Mouse (Mus musculus) midbrain, embryonic 15.5 days (tissue): ENCODE measurements around the gene Thpo. TPM values are rescaled to one million over a fixed set of nuclear protein-coding genes. Genes with fewer than 3 reads are reported as not detected.
A peak's percentile ranks its signal among the peaks of the same experiment; 100 is the strongest.

Experiments used
- ATAC-seq: fragments of 200-750 bp; cut with Nextera tagmentation; replicated peaks from 2 replicates; pipeline ENCODE4 v1.8.0; 2017; ENCODE audit warnings: moderate TSS enrichment
- H3K27ac ChIP-seq: fragments of 300-500 bp; sonication (generic); 2 replicates; pipeline ENCODE4 v1.5.1; 2015; ENCODE audit warnings: mild to moderate bottlenecking, inconsistent platforms
- H3K27me3 ChIP-seq: fragments of 300-500 bp; sonication (generic); replicated peaks from 2 replicates; pipeline ENCODE4 v1.6.1; 2015; ENCODE audit warnings: inconsistent platforms
- H3K36me3 ChIP-seq: fragments of 300-500 bp; sonication (generic); replicated peaks from 2 replicates; pipeline ENCODE4 v1.6.1; 2015; ENCODE audit warnings: inconsistent platforms
- H3K4me1 ChIP-seq: fragments of 300-500 bp; sonication (generic); 2 replicates; pipeline ENCODE4 v1.6.1; 2015; ENCODE audit warnings: inconsistent platforms
- H3K4me2 ChIP-seq: fragments of 300-500 bp; sonication (generic); 2 replicates; pipeline ENCODE4 v1.6.1; 2015; ENCODE audit warnings: inconsistent platforms, mild to moderate bottlenecking, moderate library complexity
- H3K4me3 ChIP-seq: fragments of 300-500 bp; sonication (generic); 2 replicates; pipeline ENCODE4 v1.5.1; 2015; ENCODE audit warnings: mild to moderate bottlenecking, inconsistent platforms
- H3K9ac ChIP-seq: fragments of 300-500 bp; sonication (generic); 2 replicates; pipeline ENCODE4 v1.6.1; 2015; ENCODE audit warnings: mild to moderate bottlenecking, inconsistent platforms
- H3K9me3 ChIP-seq: fragments of 300-500 bp; sonication (generic); 2 replicates; pipeline ENCODE4 v1.6.1; 2016; ENCODE audit warnings: inconsistent platforms
- WGBS: fragments of 180-500 bp; shearing (Covaris S2); methylation state at CpG from one replicate; pipeline ENCODE4 v1.1.7; 2015; ENCODE audit warnings: mixed read lengths; 5-methylcytosine and 5-hydroxymethylcytosine counted together
- polyA plus RNA-seq: library from polyadenylated mRNA; unstranded; fragments of >200 nt; fragmentation: Nextera tagmentation; extraction: Ambion mirVana; gene quantifications from 2 replicates; pipeline ENCODE4 v1.2.1, GENCODE M21; 2015

Thpo gene
- polyA plus RNA-seq, 1 experiment from 2014 or later, result 1.7 TPM

GRCm38 (mm10) chr16:20722736-20723135 lies 11.6 kb downstream of the Thpo start:
- no peaks in the 10 kb centered on the region for H3K9me3 ChIP-seq
- H3K36me3 ChIP-seq, result peaks cover 11% of the 10 kb centered on the region; the same call in 1 of the 2 replicates
- H3K4me3 ChIP-seq, result no peak overlapping the region
- H3K27ac ChIP-seq, result no peak overlapping the region
- 90% methylated on average over 4 of the region's 4 CpGs for WGBS
- no peak overlapping the region for H3K9ac ChIP-seq
- H3K4me1 ChIP-seq, result peaks cover 10% of the 10 kb centered on the region
- no peaks in the 10 kb centered on the region for H3K27me3 ChIP-seq
- no peak overlapping the region for H3K4me2 ChIP-seq
- no peak for ATAC-seq

GRCm38 (mm10) chr16:20721808-20722207 lies 12.5 kb downstream of the Thpo start:
- H3K27ac ChIP-seq, result no peak overlapping the region
- 90% methylated on average over 10 of the region's 10 CpGs for WGBS
- no peak overlapping the region for H3K4me2 ChIP-seq
- no peak for ATAC-seq
- H3K9me3 ChIP-seq, result no peaks in the 10 kb centered on the region
- no peaks in the 10 kb centered on the region for H3K27me3 ChIP-seq
- H3K4me1 ChIP-seq, result peaks cover 14% of the 10 kb centered on the region
- H3K36me3 ChIP-seq, result peaks cover 11% of the 10 kb centered on the region; the same call in 1 of the 2 replicates
- H3K9ac ChIP-seq, result no peak overlapping the region
- no peak overlapping the region for H3K4me3 ChIP-seq

- Histone ChIP-seq H3K9ac (peak overlapping the region; percentile 67), H3K4me3 (peak overlapping the region; percentile 70), H3K9me3 (no peaks in the 10 kb centered on the region), H3K27ac (peak overlapping the region; percentile 90), H3K4me1 (peaks cover 43% of the 10 kb centered on the region), H3K36me3 (peaks cover 11% of the 10 kb centered on the region; the same call in 1 of the 2 replicates), H3K27me3 (no peaks in the 10 kb centered on the region), H3K4me2 (peak overlapping the region; percentile 98)
- ATAC-seq, result peak; percentile 2; the same call in 1 of the 2 replicates
- 2% methylated on average over 18 of the region's 18 CpGs for WGBS
Observed at GRCm38 (mm10) chr16:20717978-20718670, 16.2 kb downstream of the Thpo start.

- peak within 1 kb of the TSS; percentile 98 for H3K4me2 ChIP-seq
- peak within 1 kb of the TSS; percentile 70 for H3K4me3 ChIP-seq
- ATAC-seq, result peak; percentile 88
- H3K27me3 ChIP-seq, result no peaks in the 10 kb centered on the region
- under 1% methylated on average over 62 of the region's 62 CpGs for WGBS
- H3K4me1 ChIP-seq, result peaks cover 43% of the 10 kb centered on the region
- peak within 1 kb of the TSS; percentile 67 for H3K9ac ChIP-seq
- no peaks in the 10 kb centered on the region for H3K9me3 ChIP-seq
- peaks cover 9% of the 10 kb centered on the region; the same call in 1 of the 2 replicates for H3K36me3 ChIP-seq
- H3K27ac ChIP-seq, result peak within 1 kb of the TSS; percentile 90
Observed at GRCm38 (mm10) chr16:20717181-20717977, 16.9 kb downstream of the Thpo start, which contains the start of the genes Polr2h and Clcn2. TSS of gene Polr2h (plus strand) at chr16:20717665. TSS of gene Clcn2 (minus strand) at chr16:20717746.

GRCm38 (mm10) chr16:20716841-20717180 lies 17.5 kb downstream of the Thpo start:
- H3K36me3 ChIP-seq, result peaks cover 8% of the 10 kb centered on the region; the same call in 1 of the 2 replicates
- peak overlapping the region; percentile 98 for H3K4me2 ChIP-seq
- peaks cover 43% of the 10 kb centered on the region for H3K4me1 ChIP-seq
- WGBS, result 1% methylated on average over 8 of the region's 8 CpGs
- H3K9me3 ChIP-seq, result no peaks in the 10 kb centered on the region
- H3K27ac ChIP-seq, result peak overlapping the region; percentile 90
- peak overlapping the region; percentile 70 for H3K4me3 ChIP-seq
- peak overlapping the region; percentile 67 for H3K9ac ChIP-seq
- no peaks in the 10 kb centered on the region for H3K27me3 ChIP-seq
- ATAC-seq, result peak; percentile 40

GRCm38 (mm10) chr16:20715976-20716840 lies 18.1 kb downstream of the Thpo start:
- H3K4me2 ChIP-seq, result peak overlapping the region; percentile 98
- WGBS, result under 1% methylated on average over 64 of the region's 68 CpGs
- H3K4me3 ChIP-seq, result peak overlapping the region; percentile 70
- H3K9ac ChIP-seq, result peak overlapping the region; percentile 67
- peak overlapping the region; percentile 90 for H3K27ac ChIP-seq
- no peaks in the 10 kb centered on the region for H3K27me3 ChIP-seq
- ATAC-seq, result peak; percentile 83
- peaks cover 43% of the 10 kb centered on the region for H3K4me1 ChIP-seq
- peaks cover 7% of the 10 kb centered on the region; the same call in 1 of the 2 replicates for H3K36me3 ChIP-seq
- H3K9me3 ChIP-seq, result no peaks in the 10 kb centered on the region

GRCm38 (mm10) chr16:20715566-20715965 lies 18.7 kb downstream of the Thpo start:
- ATAC-seq, result no peak
- H3K27ac ChIP-seq, result peak overlapping the region; percentile 90
- H3K9ac ChIP-seq, result peak overlapping the region; percentile 67
- H3K36me3 ChIP-seq, result peaks cover 7% of the 10 kb centered on the region; the same call in 1 of the 2 replicates
- WGBS, result 1% methylated on average over 12 of the region's 12 CpGs
- H3K4me1 ChIP-seq, result peaks cover 43% of the 10 kb centered on the region
- peak overlapping the region; percentile 98 for H3K4me2 ChIP-seq
- no peaks in the 10 kb centered on the region for H3K9me3 ChIP-seq
- H3K27me3 ChIP-seq, result no peaks in the 10 kb centered on the region
- H3K4me3 ChIP-seq, result peak overlapping the region; percentile 70

- no peak for ATAC-seq
- Histone ChIP-seq H3K4me1 (peaks cover 43% of the 10 kb centered on the region), H3K4me3 (peak overlapping the region; percentile 70), H3K9ac (peak overlapping the region; percentile 67), H3K27me3 (no peaks in the 10 kb centered on the region), H3K4me2 (peak overlapping the region; percentile 98), H3K36me3 (peaks cover 7% of the 10 kb centered on the region; the same call in 1 of the 2 replicates), H3K27ac (no peak overlapping the region), H3K9me3 (no peaks in the 10 kb centered on the region)
- WGBS, result 64% methylated on average over 2 of the region's 2 CpGs
Observed at GRCm38 (mm10) chr16:20715161-20715560, 19.1 kb downstream of the Thpo start.

GRCm38 (mm10) chr16:20714307-20715080 lies 19.8 kb downstream of the Thpo start:
- Histone ChIP-seq H3K4me3 (peak overlapping the region; percentile 70), H3K9me3 (no peaks in the 10 kb centered on the region), H3K4me1 (peaks cover 45% of the 10 kb centered on the region), H3K27ac (no peak overlapping the region), H3K36me3 (peaks cover 7% of the 10 kb centered on the region; the same call in 1 of the 2 replicates), H3K4me2 (peak overlapping the region; percentile 98), H3K27me3 (no peaks in the 10 kb centered on the region), H3K9ac (peak overlapping the region; percentile 7; the same call in 1 of the 2 replicates)
- WGBS, result 24% methylated on average over 11 of the region's 11 CpGs
- no peak for ATAC-seq

- no peak for ATAC-seq
- H3K27me3 ChIP-seq, result no peaks in the 10 kb centered on the region
- peaks cover 35% of the 10 kb centered on the region for H3K4me1 ChIP-seq
- no peak overlapping the region for H3K27ac ChIP-seq
- H3K9ac ChIP-seq, result no peak overlapping the region
- H3K4me3 ChIP-seq, result no peak overlapping the region
- 91% methylated on average over 7 of the region's 7 CpGs for WGBS
- no peaks in the 10 kb centered on the region for H3K9me3 ChIP-seq
- peaks cover 7% of the 10 kb centered on the region; the same call in 1 of the 2 replicates for H3K36me3 ChIP-seq
- no peak overlapping the region for H3K4me2 ChIP-seq
Observed at GRCm38 (mm10) chr16:20712889-20713288, 21.4 kb downstream of the Thpo start.

GRCm38 (mm10) chr16:20712190-20712589 lies 22.1 kb downstream of the Thpo start:
- 78% methylated on average over 9 of the region's 9 CpGs for WGBS

More at GRCm38 (mm10) chr16:20712190-20712589, 22.1 kb downstream of the Thpo start:
- no peak overlapping the region for H3K4me3 ChIP-seq
- no peak overlapping the region for H3K4me2 ChIP-seq
- no peak for ATAC-seq
- H3K27ac ChIP-seq, result no peak overlapping the region
- no peaks in the 10 kb centered on the region for H3K27me3 ChIP-seq
- H3K36me3 ChIP-seq, result peaks cover 7% of the 10 kb centered on the region; the same call in 1 of the 2 replicates
- no peak overlapping the region for H3K9ac ChIP-seq
- peaks cover 35% of the 10 kb centered on the region for H3K4me1 ChIP-seq
- no peaks in the 10 kb centered on the region for H3K9me3 ChIP-seq
